Mouse (Mus musculus): ENCODE measurements at regions not wholly inside any gene's neighbourhood (a gene's known extent, or its start where the extent isn't known, plus 50 kb on each side); places are given as distances from the start of the nearest gene placed in this dataset.

DNA sequence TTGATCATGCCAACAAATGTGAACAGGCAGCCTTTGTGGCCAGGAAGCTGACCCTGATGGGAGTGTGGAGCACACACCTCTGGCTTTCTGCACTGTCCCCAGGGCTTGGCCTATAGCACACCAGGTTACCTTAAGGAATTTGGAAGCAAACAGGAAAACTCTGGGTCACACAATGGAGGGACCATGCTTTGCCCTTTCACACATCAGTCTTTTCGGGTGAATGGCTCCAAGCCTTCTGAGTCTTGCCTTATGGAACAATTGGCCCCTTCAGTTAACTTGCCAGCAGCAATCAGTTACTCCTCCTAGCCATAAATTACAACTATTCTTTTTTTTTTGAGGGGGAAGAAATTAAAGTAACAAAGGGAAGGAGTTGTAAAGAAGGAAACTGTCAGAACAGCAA is 134.6 kb upstream of the Lrig1 start:
- no peak for ATAC-seq (ENCODE audit: low read depth)
- 21% methylated on average over 1 of the region's 1 CpGs for WGBS
- no peak overlapping the region for H3K9ac ChIP-seq (replicated peaks; ENCODE audit: low read depth, low read length)
- no peak overlapping the region for H3K27ac ChIP-seq (ENCODE audit: low read depth, low read length)
- H3K36me3 ChIP-seq (ENCODE audit: control insufficient read depth, insufficient read depth, low read length) = no peaks in the 10 kb centered on the region
- H3K4me3 ChIP-seq (ENCODE audit: low read depth, low read length) = no peak overlapping the region
- H3K4me2 ChIP-seq (ENCODE audit: low read depth, low read length) = no peak overlapping the region
- H3K9me3 ChIP-seq (ENCODE audit: control insufficient read depth, low read length) = no peaks in the 10 kb centered on the region
- peaks cover 2% of the 10 kb centered on the region; the same call in 1 of the 2 replicates for H3K4me1 ChIP-seq (ENCODE audit: control insufficient read depth, insufficient read depth, low read length)
- H3K27me3 ChIP-seq (ENCODE audit: control insufficient read depth, insufficient read depth, low read length) = no peaks in the 10 kb centered on the region

DNA sequence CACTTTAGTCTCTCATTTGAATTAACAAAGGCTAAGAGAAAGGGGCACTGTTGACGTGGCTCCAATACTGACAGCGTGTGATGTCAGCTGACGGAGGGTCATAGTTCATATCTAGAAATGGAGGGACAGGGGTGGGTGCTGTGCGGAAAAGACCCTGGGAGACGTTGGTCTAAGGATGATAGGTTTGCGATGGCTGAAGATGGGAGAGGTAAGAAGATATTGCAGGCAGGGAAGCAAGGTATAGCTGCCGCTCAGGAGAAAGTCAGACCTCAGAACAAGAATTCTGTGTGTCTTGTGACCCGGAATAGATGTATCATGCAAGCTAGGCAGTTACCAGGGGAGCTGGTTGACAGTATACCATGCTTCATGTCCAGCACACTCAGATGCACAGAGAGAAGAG is 130.8 kb upstream of the Lrig1 start:
- Histone ChIP-seq H3K27me3 (ENCODE audit: control insufficient read depth, insufficient read depth, low read length) (no peaks in the 10 kb centered on the region), H3K9ac (replicated peaks; ENCODE audit: low read depth, low read length) (no peak overlapping the region), H3K9me3 (ENCODE audit: control insufficient read depth, low read length) (no peaks in the 10 kb centered on the region), H3K27ac (ENCODE audit: low read depth, low read length) (no peak overlapping the region), H3K4me2 (ENCODE audit: low read depth, low read length) (no peak overlapping the region), H3K36me3 (ENCODE audit: control insufficient read depth, insufficient read depth, low read length) (no peaks in the 10 kb centered on the region), H3K4me3 (ENCODE audit: low read depth, low read length) (no peak overlapping the region), H3K4me1 (ENCODE audit: control insufficient read depth, insufficient read depth, low read length) (peaks cover 2% of the 10 kb centered on the region; the same call in 1 of the 2 replicates)
- 83% methylated on average over 8 of the region's 8 CpGs for WGBS
- ATAC-seq (ENCODE audit: low read depth) = no peak

DNA sequence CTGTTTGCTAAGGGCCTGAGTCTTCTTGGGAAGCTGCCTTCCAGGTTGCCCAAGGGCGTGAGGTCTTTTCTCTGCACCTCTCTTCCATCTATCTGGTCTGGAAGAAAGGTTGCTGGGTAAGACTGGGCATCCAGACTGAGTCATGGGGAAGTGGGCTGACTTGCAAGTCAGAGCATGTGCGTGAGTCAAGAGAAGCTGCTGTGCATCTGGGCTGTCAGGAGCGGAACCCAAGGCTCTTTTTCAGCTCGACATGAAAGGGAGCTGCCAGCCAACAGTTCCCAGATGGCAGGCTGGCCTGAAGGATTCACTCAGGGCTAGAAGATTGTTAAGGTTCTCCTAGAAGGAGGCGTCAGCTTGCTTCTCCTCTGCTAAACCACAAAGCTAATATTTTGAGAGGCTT is 129.3 kb upstream of the Lrig1 start:
- Histone ChIP-seq H3K4me1 (ENCODE audit: control insufficient read depth, insufficient read depth, low read length) (no peaks in the 10 kb centered on the region), H3K9ac (replicated peaks; ENCODE audit: low read depth, low read length) (no peak overlapping the region), H3K4me3 (ENCODE audit: low read depth, low read length) (no peak overlapping the region), H3K4me2 (ENCODE audit: low read depth, low read length) (no peak overlapping the region), H3K27ac (ENCODE audit: low read depth, low read length) (no peak overlapping the region), H3K27me3 (ENCODE audit: control insufficient read depth, insufficient read depth, low read length) (no peaks in the 10 kb centered on the region), H3K36me3 (ENCODE audit: control insufficient read depth, insufficient read depth, low read length) (no peaks in the 10 kb centered on the region), H3K9me3 (ENCODE audit: control insufficient read depth, low read length) (no peaks in the 10 kb centered on the region)
- ATAC-seq (ENCODE audit: low read depth) = no peak
- WGBS = 84% methylated on average over 5 of the region's 5 CpGs

DNA sequence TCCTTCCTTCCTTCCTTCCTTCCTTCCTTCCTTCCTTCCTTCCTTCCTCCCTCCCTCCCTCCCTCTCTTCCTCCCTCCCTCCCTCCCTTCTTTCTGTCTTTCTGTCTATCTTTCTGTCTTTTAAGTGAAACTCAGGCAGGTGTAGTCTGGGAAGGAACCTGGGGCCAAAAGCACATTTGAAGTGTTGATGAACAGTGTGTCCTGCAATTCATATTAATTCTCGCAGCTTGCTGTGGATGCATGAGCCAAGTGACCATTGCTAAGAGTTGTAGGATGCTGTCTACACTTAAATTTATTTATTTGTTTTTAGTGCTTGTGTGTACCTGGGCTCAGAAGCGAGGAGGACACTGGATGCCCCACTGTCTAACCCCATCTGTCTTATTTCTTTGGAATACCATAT is 126.7 kb upstream of the Lrig1 start:
- no peak overlapping the region for H3K4me2 ChIP-seq (ENCODE audit: low read depth, low read length)
- no peaks in the 10 kb centered on the region for H3K4me1 ChIP-seq (ENCODE audit: control insufficient read depth, insufficient read depth, low read length)
- no peak overlapping the region for H3K9ac ChIP-seq (replicated peaks; ENCODE audit: low read depth, low read length)
- H3K9me3 ChIP-seq (ENCODE audit: control insufficient read depth, low read length) = no peaks in the 10 kb centered on the region
- 86% methylated on average over 2 of the region's 2 CpGs for WGBS
- no peak overlapping the region for H3K27ac ChIP-seq (ENCODE audit: low read depth, low read length)
- H3K4me3 ChIP-seq (ENCODE audit: low read depth, low read length) = no peak overlapping the region
- no peaks in the 10 kb centered on the region for H3K36me3 ChIP-seq (ENCODE audit: control insufficient read depth, insufficient read depth, low read length)
- ATAC-seq (ENCODE audit: low read depth) = no peak
- H3K27me3 ChIP-seq (ENCODE audit: control insufficient read depth, insufficient read depth, low read length) = no peaks in the 10 kb centered on the region

DNA sequence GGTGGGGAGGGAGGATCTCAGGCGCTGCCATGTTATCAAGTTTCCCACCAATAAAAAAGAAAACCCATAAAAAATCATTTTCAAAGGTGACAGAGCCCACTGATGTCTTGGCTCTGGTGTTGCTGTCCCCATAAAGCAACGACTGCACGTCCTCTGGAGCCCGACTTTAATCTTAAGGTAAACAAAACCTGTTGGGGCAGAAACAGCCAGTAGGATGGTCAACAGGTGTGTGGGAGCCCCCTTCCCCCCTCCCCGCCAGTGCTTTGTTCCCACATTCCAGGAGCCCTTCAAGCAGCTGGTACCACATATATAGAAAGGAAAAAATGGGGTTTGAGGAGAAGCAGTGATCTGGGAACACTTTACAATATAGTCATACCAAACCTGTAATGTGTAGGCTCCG is 118.3 kb upstream of the Lrig1 start:
- Histone ChIP-seq H3K4me3 (ENCODE audit: low read depth, low read length) (no peak overlapping the region), H3K9me3 (ENCODE audit: control insufficient read depth, low read length) (no peaks in the 10 kb centered on the region), H3K27me3 (ENCODE audit: control insufficient read depth, insufficient read depth, low read length) (no peaks in the 10 kb centered on the region), H3K9ac (replicated peaks; ENCODE audit: low read depth, low read length) (no peak overlapping the region), H3K4me2 (ENCODE audit: low read depth, low read length) (no peak overlapping the region), H3K27ac (ENCODE audit: low read depth, low read length) (no peak overlapping the region), H3K4me1 (ENCODE audit: control insufficient read depth, insufficient read depth, low read length) (peaks cover 3% of the 10 kb centered on the region; the same call in 1 of the 2 replicates), H3K36me3 (ENCODE audit: control insufficient read depth, insufficient read depth, low read length) (no peaks in the 10 kb centered on the region)
- 68% methylated on average over 6 of the region's 6 CpGs for WGBS
- ATAC-seq (ENCODE audit: low read depth) = no peak

DNA sequence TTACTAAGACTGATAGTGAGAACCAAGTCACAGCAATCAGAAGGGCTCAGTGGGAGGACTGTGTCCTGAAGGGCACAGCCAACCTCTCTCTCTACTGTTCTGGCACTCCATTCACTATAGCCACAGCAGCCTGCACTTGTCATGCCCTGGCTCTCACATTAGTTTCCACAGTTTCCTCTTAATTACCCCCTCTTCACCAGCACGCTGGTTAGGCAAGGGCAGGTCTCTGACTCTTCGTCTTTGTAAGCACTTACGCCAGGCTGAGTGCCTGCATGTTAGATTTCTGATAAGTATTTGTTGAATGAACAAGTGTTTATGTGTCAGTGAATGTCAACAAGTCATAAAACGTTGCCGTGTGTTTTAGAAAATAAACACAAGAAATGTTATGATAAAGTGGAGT is 116.2 kb upstream of the Lrig1 start:
- Histone ChIP-seq H3K4me2 (ENCODE audit: low read depth, low read length) (no peak overlapping the region), H3K4me1 (ENCODE audit: control insufficient read depth, insufficient read depth, low read length) (peaks cover 3% of the 10 kb centered on the region; the same call in 1 of the 2 replicates), H3K27ac (ENCODE audit: low read depth, low read length) (no peak overlapping the region), H3K9me3 (ENCODE audit: control insufficient read depth, low read length) (no peaks in the 10 kb centered on the region), H3K27me3 (ENCODE audit: control insufficient read depth, insufficient read depth, low read length) (no peaks in the 10 kb centered on the region), H3K4me3 (ENCODE audit: low read depth, low read length) (no peak overlapping the region), H3K36me3 (ENCODE audit: control insufficient read depth, insufficient read depth, low read length) (no peaks in the 10 kb centered on the region), H3K9ac (replicated peaks; ENCODE audit: low read depth, low read length) (no peak overlapping the region)
- no peak for ATAC-seq (ENCODE audit: low read depth)
- WGBS = 53% methylated on average over 5 of the region's 5 CpGs

DNA sequence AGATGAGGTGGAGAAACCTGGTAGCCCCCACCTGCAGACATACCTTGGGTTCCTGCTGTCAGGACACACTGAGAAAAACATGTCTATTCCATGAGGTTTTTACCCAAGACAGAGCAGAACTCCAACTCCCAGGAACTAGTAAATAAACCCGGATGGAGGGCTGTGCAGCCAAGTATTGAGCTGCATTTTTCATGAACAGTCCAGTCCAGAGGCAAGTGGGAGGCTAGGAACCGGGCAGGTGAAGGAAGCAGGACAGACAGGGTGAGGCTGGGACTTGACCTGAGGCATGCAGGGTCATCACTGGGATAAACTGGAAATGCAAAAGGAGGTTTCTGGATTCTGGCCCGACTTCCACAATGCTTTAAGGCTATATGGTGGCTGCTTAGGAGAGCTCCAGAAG is 114.8 kb upstream of the Lrig1 start:
- no peak overlapping the region for H3K4me2 ChIP-seq (ENCODE audit: low read depth, low read length)

DNA sequence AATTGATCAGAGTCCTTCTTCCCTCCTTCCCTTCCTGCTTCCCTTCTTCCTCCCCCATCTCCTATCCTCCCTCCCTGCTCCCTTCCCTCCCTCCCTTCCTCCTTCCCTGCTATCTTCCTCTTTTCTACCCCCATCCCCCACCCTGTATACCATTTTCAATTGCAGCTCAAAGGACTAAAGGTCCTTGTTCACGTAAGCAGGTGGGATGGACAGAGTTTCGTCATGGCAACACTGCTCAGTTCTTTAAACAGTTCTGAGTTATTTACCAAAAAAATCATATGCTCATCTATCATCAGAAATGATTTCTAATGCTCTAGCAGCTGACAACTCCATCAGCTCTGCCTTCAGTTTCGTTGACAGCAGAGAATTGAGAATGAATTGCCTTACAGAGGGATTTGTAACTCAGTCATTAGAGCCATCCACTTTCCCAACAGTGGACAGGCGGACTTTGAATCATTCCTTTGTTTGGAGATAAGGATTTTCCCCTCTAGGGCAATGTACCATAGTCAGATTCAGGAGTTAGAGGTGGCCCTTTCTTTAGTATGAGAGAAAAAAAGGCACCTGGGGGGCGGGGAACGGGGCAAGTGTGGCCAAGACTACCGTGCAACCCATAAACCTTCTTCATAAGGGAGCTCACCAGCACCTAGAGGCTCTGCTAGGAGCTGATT is 113.7 kb upstream of the Lrig1 start:
- Histone ChIP-seq H3K4me3 (ENCODE audit: low read depth, low read length) (no peak overlapping the region), H3K9me3 (ENCODE audit: control insufficient read depth, low read length) (no peaks in the 10 kb centered on the region), H3K27ac (ENCODE audit: low read depth, low read length) (no peak overlapping the region), H3K9ac (replicated peaks; ENCODE audit: low read depth, low read length) (no peak overlapping the region), H3K27me3 (ENCODE audit: control insufficient read depth, insufficient read depth, low read length) (no peaks in the 10 kb centered on the region), H3K4me1 (ENCODE audit: control insufficient read depth, insufficient read depth, low read length) (peaks cover 3% of the 10 kb centered on the region; the same call in 1 of the 2 replicates), H3K4me2 (ENCODE audit: low read depth, low read length) (no peak overlapping the region), H3K36me3 (ENCODE audit: control insufficient read depth, insufficient read depth, low read length) (no peaks in the 10 kb centered on the region)
- 45% methylated on average over 7 of the region's 7 CpGs for WGBS
- ATAC-seq (ENCODE audit: low read depth) = no peak

More for the DNA sequence above, 114.8 kb upstream of the Lrig1 start:
- Histone ChIP-seq H3K36me3 (ENCODE audit: control insufficient read depth, insufficient read depth, low read length) (no peaks in the 10 kb centered on the region), H3K4me1 (ENCODE audit: control insufficient read depth, insufficient read depth, low read length) (peaks cover 3% of the 10 kb centered on the region; the same call in 1 of the 2 replicates), H3K9ac (replicated peaks; ENCODE audit: low read depth, low read length) (no peak overlapping the region), H3K9me3 (ENCODE audit: control insufficient read depth, low read length) (no peaks in the 10 kb centered on the region), H3K27me3 (ENCODE audit: control insufficient read depth, insufficient read depth, low read length) (no peaks in the 10 kb centered on the region), H3K27ac (ENCODE audit: low read depth, low read length) (no peak overlapping the region), H3K4me3 (ENCODE audit: low read depth, low read length) (no peak overlapping the region)
- WGBS = 17% methylated on average over 3 of the region's 3 CpGs
- no peak for ATAC-seq (ENCODE audit: low read depth)

DNA sequence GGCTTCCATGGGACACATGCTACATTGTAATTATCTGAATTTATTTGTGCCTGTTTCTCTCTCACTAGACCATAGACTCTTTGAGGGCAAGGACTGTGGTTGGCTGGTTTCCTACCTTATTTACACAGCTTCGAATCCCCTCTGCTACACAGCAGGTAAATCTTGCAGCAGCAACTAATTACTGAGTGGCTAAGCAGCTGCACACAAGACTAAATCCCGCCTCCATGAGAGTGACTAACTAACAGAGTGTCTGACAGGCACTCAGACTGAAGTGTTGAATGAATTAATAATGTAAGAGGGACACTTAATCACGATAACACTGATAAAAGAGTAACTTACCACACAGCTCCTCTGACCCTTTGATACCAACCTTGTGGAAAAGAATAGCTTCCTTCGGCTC is 111.9 kb upstream of the Lrig1 start:
- Histone ChIP-seq H3K9me3 (ENCODE audit: control insufficient read depth, low read length) (no peaks in the 10 kb centered on the region), H3K4me2 (ENCODE audit: low read depth, low read length) (no peak overlapping the region), H3K9ac (replicated peaks; ENCODE audit: low read depth, low read length) (no peak overlapping the region), H3K36me3 (ENCODE audit: control insufficient read depth, insufficient read depth, low read length) (no peaks in the 10 kb centered on the region), H3K27me3 (ENCODE audit: control insufficient read depth, insufficient read depth, low read length) (no peaks in the 10 kb centered on the region), H3K4me1 (ENCODE audit: control insufficient read depth, insufficient read depth, low read length) (peaks cover 3% of the 10 kb centered on the region; the same call in 1 of the 2 replicates), H3K27ac (ENCODE audit: low read depth, low read length) (no peak overlapping the region), H3K4me3 (ENCODE audit: low read depth, low read length) (no peak overlapping the region)
- ATAC-seq (ENCODE audit: low read depth) = no peak
- WGBS = 20% methylated on average over 4 of the region's 4 CpGs

Measured in neural tube, embryonic 14.5 days (tissue).